Mouse (Mus musculus): ENCODE results near the gene Phf5a.

- no peak for TF ChIP-seq CTCF (IDR thresholded peaks at IDR 0.05; ENCODE audit: control insufficient read depth, insufficient read depth, low read length)
- peak; percentile 48; the same call in 1 of the 2 replicates for TF ChIP-seq POLR2A (IDR thresholded peaks at IDR 0.05; ENCODE audit: borderline replicate concordance, control insufficient read depth, low read depth, low read length)
These were observed 35.4 kb downstream of the Phf5a start for GRCm38 (mm10) chr15:81836124-81836821.

Measured in bone marrow, adult 2 months (tissue).